Mouse (Mus musculus): Measurements from ENCODE around the gene Foxn1.

The Foxn1 gene

GRCm38 (mm10) chr11:78399680-78400079, 13.3 kb upstream of the Foxn1 start:
- peak; percentile 61 to 70 for DNase-seq

DNA sequence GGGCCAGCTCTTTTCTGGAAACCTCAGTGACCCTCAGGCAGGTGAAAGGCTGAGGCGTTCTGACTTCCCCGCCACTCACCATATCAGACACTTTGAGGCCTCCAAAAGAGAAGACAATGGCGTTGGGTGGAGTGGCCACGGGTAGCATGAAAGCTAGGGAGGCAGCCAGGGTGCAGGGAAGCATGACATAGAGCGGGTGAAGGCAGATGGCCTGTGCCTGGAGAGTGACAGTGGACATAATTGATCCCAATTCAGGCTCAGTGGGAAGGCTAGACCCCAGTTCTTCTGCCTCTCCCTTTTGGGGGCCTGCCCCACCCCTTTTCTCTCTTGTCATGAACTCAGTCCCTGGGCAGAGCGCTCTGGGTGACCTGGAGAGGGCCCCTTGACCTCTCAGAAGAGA, 11.9 kb upstream of the Foxn1 start:
- no peak for DNase-seq

GRCm38 (mm10) chr11:78397397-78397796, 11.0 kb upstream of the Foxn1 start:
- peak; percentile 71 for DNase-seq

GRCm38 (mm10) chr11:78396950-78397349, 10.6 kb upstream of the Foxn1 start:
- DNase-seq = no peak

- DNase-seq = no peak
Measured at GRCm38 (mm10) chr11:78392728-78393127, 6.4 kb upstream of the Foxn1 start.

- DNase-seq = no peak
Measured at GRCm38 (mm10) chr11:78385776-78386175, 582 bp downstream of the Foxn1 start.

GRCm38 (mm10) chr11:78382701-78383100, 3.7 kb downstream of the Foxn1 start:
- no peak for DNase-seq

DNA sequence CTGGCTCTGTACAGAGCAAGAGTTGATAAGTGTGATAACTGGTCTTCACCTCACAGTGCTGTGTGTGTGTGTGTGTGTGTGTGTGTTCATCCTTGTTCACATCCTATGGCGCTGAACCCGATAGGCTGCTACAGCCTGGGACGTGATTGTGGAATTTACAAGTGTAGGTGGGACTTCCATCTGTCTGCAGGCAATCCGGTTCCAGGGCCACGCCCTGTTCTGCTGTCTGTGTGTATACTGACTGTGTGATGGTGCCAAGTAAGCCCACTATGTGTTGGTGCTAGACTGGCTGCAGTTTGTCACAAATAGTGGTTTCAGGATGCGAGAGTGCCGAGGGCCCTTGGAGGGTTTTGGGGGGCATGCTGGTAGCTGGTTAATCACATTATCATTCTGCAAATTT, 4.1 kb downstream of the Foxn1 start:
- DNase-seq = no peak

DNA sequence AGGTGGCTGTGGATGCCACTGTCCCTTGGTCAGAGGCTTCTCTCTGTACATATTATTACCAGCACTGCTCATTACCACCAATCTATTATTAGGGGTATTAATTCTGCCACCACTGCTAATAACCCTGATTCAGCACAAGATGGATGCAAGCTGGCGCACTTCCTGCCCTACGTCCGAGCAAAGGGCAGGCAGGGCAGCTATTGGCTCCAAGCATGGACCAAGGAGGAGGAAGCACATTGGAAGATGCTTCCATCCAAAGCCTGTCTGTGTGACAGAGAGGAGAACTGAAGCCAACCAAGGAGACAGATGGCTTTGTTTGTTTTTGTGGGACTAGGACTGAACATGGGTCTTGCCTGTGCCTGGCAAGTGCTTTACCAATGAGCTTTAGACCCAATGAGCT, 5.4 kb downstream of the Foxn1 start:
- no peak for DNase-seq

DNA sequence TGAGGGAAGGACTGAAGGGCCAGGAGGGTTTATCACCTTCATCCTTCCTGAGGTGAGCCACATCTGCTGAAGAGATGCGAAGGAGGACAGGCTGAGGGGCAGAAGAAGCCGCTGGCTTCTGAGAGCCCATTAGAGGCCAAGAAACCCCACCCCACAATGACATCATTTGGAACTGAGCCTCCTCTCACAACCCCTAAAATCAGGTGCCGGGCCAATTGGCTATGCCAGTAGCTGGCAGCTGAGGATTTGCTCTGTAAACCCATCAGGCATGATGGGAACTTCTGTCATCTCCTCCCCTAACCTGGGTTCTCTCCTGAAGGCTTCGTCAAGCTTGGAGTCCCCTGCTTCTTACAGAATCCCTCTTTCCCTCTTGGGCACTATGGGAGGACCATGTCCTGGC, 6.0 kb downstream of the Foxn1 start:
- DNase-seq = no peak

- DNase-seq = no peak
Measured at GRCm38 (mm10) chr11:78377549-78378159, 8.7 kb downstream of the Foxn1 start.

- no peak for DNase-seq
Measured at GRCm38 (mm10) chr11:78374147-78374546, 12.2 kb downstream of the Foxn1 start.

DNA sequence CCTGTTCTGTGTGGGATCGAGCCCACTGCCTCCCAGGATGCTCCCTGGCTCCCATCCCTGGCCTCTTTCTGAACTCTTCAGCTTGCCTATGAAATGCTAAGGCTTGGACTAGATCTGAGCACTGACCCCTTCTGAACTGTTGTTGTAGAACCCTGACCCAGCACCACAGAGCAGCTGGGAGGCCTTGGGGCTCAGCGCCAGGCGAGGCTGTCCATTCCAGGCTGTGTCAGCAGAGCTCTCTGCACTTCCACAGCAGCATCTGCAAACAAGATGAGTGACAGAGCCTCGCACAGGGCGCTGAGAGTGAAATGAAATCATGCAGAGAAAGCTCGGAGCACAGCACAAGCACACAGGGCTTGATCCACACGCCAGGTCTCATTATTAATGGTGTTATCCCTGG, 13.7 kb downstream of the Foxn1 start:
- no peak for DNase-seq

- no peak for DNase-seq
Measured at GRCm38 (mm10) chr11:78372166-78372565, 14.2 kb downstream of the Foxn1 start.

DNA sequence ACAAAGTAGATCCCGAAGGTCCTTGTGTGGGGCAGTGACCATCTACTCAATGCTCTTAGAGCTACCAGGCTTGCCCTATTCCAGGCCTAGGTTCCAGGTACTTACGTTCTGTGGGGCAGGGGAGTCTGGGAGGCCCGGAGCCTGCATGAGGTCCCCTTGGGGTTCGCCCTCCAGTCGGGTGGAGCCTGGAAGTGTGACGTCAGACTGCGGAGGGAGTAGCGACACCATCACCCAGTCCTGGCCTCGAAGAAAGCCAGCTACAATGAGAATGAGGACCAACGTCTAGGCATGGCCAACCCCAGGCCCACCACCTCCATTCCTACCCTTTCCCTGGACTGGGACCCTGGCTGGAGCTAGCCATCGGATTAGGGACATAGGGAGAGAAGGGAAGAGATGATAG, 14.6 kb downstream of the Foxn1 start:
- DNase-seq = no peak

- DNase-seq = no peak
Measured at GRCm38 (mm10) chr11:78370389-78370788, 16.0 kb downstream of the Foxn1 start.

- DNase-seq = no peak
Measured at GRCm38 (mm10) chr11:78367456-78368225, 18.7 kb downstream of the Foxn1 start.

GRCm38 (mm10) chr11:78364103-78364502, 22.3 kb downstream of the Foxn1 start:
- DNase-seq = no peak

DNA sequence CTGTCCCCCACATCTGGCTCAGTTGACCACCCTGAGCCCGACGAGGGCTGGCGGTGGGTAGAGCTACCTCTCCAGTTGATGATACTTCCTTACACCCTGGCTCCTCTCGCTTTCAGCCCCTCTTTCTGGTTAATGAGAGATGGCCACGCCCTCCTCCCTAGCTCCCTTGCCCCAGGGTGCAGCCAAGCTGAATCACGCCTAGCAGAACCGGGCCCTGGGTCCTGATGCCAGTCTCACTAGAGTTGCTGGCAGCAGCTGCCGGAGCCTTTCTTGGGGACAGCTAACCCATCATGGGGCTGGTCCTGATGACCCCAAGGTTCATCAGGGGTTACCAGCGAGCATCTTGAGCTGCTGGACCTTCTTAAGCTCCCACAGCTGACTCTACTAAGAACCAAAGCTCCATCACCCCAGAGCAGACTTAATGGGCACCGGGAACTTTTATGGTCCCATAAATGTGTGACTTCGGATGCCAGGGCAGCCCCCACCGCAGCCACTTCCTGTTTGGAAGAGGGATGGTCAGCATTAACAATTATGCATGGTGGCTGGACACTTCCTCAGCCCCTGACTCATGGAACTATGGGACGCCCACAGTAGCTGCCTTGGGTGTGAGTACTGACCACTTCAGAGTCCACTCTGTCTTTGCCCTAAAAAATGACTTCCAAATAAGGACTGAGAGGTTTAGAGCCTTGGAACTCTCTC, 22.9 kb downstream of the Foxn1 start:
- DNase-seq = no peak

- DNase-seq = no peak
Measured at GRCm38 (mm10) chr11:78360789-78361131, 25.6 kb downstream of the Foxn1 start.

GRCm38 (mm10) chr11:78360125-78360788, 26.1 kb downstream of the Foxn1 start:
- DNase-seq = peak; percentile 80 to 81

DNA sequence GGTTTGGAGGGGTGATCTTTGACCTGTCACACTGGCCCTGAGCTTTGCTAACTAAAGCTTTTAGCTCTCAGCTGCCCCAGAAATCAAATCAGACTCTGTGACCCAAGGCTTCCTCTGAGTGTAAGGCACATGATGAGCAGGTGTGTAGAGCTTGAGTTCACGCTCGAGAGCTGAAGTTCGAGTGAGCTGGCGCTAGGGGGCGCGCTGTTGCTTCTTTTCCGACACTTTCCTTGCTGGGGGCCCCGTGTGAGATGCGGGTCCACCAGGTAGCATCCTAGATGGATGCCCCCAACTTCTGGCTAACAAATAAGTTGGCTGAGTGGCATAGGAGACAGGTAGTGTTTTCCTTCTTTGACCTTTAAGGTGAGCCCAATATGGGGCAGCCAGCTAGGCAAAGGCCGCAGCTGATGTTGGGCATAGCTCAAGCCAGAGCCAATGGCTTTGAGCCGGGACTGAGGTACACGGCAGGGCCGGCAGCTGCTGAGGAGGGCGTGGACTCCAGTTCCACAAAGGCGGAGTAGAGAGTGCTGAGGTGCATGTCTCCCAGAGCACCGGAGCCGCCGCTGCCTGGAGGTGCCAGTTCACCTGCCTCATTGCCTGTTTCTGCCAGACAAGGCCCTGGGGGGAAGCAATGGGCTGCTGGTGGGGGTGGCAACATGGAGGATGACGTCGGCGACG, 27.9 kb downstream of the Foxn1 start:
- no peak for DNase-seq
